Mouse (Mus musculus): ENCODE data around the gene Siglech. TPM values are rescaled to one million over a fixed set of nuclear protein-coding genes. Genes with fewer than 3 reads are reported as not detected.
A peak's percentile ranks its signal among the peaks of the same experiment; 100 is the strongest.
"Not testable (repeated sequence)": the region's sequence is repeated elsewhere in the genome, so short reads cannot be mapped to it uniquely, and the experiment has no call there.

Gene Siglech
- total and polyA plus RNA-seq, 3 experiments = 0.61 TPM; not detected in 2

DNA sequence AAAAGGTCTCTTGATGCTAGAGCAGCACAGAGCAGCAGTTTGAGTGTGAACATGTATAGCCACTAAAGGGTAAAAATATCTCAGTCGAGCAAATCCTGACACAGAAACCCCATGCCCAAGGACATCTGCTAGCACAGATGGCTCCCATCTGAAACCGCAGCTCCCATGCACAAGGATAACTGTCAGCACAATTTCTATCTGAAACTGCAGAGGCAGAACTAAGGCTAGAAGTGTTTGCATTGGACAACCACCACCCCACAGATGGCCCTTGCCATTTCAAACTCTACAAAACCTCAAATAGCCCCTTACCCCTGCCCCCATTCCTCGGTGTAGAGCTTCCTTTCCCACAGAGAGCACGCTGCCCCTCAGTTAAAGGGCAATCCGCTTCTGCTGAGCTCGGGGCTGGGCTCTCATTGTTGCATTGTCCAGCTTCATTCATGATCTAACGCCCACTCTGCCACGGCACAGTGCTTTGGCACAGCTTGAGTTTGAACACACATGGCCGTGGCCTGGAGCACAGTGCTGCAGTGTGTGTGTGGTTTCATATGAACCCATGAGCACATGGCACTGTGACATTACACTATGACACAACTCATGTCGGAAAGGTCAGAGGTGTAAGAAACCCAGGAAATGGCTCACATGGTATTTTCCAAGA is 23.3 kb upstream of the Siglech start:
- no peaks in the 10 kb centered on the region for H3K79me2 ChIP-seq (replicated peaks; ENCODE audit: control insufficient read depth, insufficient read depth, low read length)
- H3K27me3 ChIP-seq (ENCODE audit: control insufficient read depth, insufficient read depth, low read length) = no peaks in the 10 kb centered on the region
- 66% methylated on average over 10 of the region's 10 CpGs for WGBS
- H3K27ac ChIP-seq = no peak overlapping the region
- peak in 1 of 2 experiments; percentile 8 for DNase-seq
- intact Hi-C loops (cut with DNase I) = no loop called here
- no peaks in the 10 kb centered on the region for H3K36me3 ChIP-seq (ENCODE audit: control insufficient read depth, insufficient read depth, low read length)
- H3K4me1 ChIP-seq (ENCODE audit: control insufficient read depth, insufficient read depth, low read length) = no peaks in the 10 kb centered on the region
- H3K9ac ChIP-seq (ENCODE audit: low read depth, low read length) = no peak overlapping the region
- H3K4me3 ChIP-seq = no peak overlapping the region
- TF ChIP-seq POLR2A (IDR thresholded peaks at IDR 0.05; ENCODE audit: insufficient read depth, low read depth, low read length) (no peak), CTCF (IDR thresholded peaks at IDR 0.05) (no peak), EP300 (IDR thresholded peaks at IDR 0.05; ENCODE audit: insufficient read depth, low read depth, low read length) (no peak)

DNA sequence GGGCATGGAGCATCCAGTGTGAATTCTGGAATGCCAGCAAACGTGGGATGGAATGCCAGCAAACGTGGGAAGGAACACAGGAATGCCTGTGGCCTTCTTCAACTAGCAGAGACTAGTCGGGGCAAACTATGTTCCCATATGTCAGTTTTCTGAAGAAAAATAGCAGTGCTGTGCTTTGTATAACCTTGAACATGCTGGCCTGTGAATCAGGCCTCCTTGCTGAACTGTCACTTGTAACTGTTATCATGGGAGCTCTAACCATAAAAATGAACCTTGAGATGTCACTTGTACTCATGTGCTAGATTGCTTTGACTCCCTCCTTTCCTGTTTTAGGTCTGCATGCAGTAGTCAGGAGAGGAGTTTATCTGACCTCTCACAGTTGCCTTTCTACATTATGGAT is 17.1 kb upstream of the Siglech start:
- no peaks in the 10 kb centered on the region for H3K36me3 ChIP-seq (ENCODE audit: control insufficient read depth, insufficient read depth, low read length)
- intact Hi-C loops (cut with DNase I) = no loop called here
- no peak for DNase-seq
- H3K9ac ChIP-seq (ENCODE audit: low read depth, low read length) = no peak overlapping the region
- 56% methylated on average over 3 of the region's 3 CpGs for WGBS
- TF ChIP-seq EP300 (IDR thresholded peaks at IDR 0.05; ENCODE audit: insufficient read depth, low read depth, low read length) (no peak), POLR2A (IDR thresholded peaks at IDR 0.05; ENCODE audit: insufficient read depth, low read depth, low read length) (no peak), CTCF (IDR thresholded peaks at IDR 0.05) (no peak)
- H3K79me2 ChIP-seq (replicated peaks; ENCODE audit: control insufficient read depth, insufficient read depth, low read length) = no peaks in the 10 kb centered on the region
- H3K27me3 ChIP-seq (ENCODE audit: control insufficient read depth, insufficient read depth, low read length) = no peaks in the 10 kb centered on the region
- no peaks in the 10 kb centered on the region for H3K4me1 ChIP-seq (ENCODE audit: control insufficient read depth, insufficient read depth, low read length)
- H3K27ac ChIP-seq = no peak overlapping the region
- H3K4me3 ChIP-seq = no peak overlapping the region

DNA sequence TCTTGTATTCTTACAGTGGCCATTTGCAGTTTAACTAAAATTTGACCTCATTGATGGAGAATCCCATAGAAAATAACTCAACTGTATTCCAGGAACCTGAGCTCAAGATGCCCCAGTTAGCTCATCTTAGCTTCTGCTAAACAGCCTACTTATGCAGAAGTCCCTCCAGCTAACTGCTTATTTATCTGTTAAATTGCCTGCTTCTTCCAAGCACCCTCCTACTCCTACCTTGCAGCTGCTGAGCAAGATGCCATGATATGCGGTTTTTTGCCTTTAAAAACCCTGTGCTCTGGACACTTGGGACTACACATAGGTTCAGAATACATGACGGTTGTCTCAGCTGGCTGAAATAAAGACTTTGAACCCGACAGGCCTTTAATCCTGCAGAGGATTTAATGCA is 8.6 kb upstream of the Siglech start:
- no peak overlapping the region for H3K27ac ChIP-seq
- WGBS = 69% methylated on average over 3 of the region's 3 CpGs

DNA sequence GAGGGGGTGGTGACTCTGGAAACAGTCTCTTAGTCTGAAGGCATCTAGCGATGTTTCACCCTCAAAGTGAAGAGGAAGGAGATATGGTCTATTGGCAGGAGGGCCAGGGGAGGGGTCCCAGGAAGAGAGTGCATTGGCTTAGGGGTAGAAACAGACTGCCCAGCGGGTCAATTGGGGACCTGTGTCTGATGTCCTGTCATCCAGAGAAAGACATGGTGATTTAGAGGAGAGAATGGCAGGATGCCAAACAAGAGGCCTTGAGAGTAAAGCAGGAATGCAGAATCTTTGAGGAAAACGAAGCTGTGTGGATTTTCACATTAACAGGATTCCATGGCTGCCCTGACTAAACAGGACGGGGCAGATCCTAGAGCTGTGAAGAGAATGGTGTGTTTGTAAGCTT is 12.0 kb downstream of the Siglech start:
- TF ChIP-seq EP300 (IDR thresholded peaks at IDR 0.05; ENCODE audit: insufficient read depth, low read depth, low read length) (no peak), CTCF (IDR thresholded peaks at IDR 0.05) (no peak), POLR2A (IDR thresholded peaks at IDR 0.05; ENCODE audit: insufficient read depth, low read depth, low read length) (no peak)
- Histone ChIP-seq H3K4me3 (no peak overlapping the region), H3K36me3 (ENCODE audit: control insufficient read depth, insufficient read depth, low read length) (no peaks in the 10 kb centered on the region), H3K27ac (no peak overlapping the region), H3K27me3 (ENCODE audit: control insufficient read depth, insufficient read depth, low read length) (no peaks in the 10 kb centered on the region), H3K4me1 (ENCODE audit: control insufficient read depth, insufficient read depth, low read length) (no peaks in the 10 kb centered on the region), H3K9ac (ENCODE audit: low read depth, low read length) (no peak overlapping the region), H3K79me2 (replicated peaks; ENCODE audit: control insufficient read depth, insufficient read depth, low read length) (no peaks in the 10 kb centered on the region)
- 47% methylated on average over 4 of the region's 4 CpGs for WGBS
- intact Hi-C loops (cut with DNase I) = no loop called here
- no peak for DNase-seq

More for the DNA sequence above, 8.6 kb upstream of the Siglech start:
- no peaks in the 10 kb centered on the region for H3K79me2 ChIP-seq (replicated peaks; ENCODE audit: control insufficient read depth, insufficient read depth, low read length)
- no peaks in the 10 kb centered on the region for H3K4me1 ChIP-seq (ENCODE audit: control insufficient read depth, insufficient read depth, low read length)
- no peaks in the 10 kb centered on the region for H3K27me3 ChIP-seq (ENCODE audit: control insufficient read depth, insufficient read depth, low read length)
- H3K4me3 ChIP-seq = no peak overlapping the region
- DNase-seq = no peak
- H3K36me3 ChIP-seq (ENCODE audit: control insufficient read depth, insufficient read depth, low read length) = no peaks in the 10 kb centered on the region
- H3K9ac ChIP-seq (ENCODE audit: low read depth, low read length) = no peak overlapping the region
- intact Hi-C loops (cut with DNase I) = no loop called here
- TF ChIP-seq CTCF (IDR thresholded peaks at IDR 0.05) = no peak
- no peak for TF ChIP-seq POLR2A (IDR thresholded peaks at IDR 0.05; ENCODE audit: insufficient read depth, low read depth, low read length)
- no peak for TF ChIP-seq EP300 (IDR thresholded peaks at IDR 0.05; ENCODE audit: insufficient read depth, low read depth, low read length)

DNA sequence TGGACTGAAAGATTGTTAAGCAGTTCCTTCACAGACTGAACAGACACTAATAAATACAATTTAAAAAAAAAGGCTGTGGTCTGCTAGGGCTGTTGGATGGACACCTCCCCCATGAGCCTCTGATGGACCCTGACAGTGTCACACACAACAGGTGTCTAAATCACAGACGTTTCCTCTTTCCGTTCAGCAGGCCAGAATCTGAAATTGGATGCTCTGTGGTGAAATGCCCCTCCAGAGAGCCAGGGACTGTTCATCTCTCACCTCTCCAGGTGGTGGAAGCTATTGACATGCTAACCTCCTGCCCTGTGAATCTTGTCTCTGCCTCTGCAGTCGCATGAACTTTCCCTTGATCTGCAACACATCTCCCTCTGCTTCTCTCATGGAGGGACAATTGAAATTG is 14.5 kb downstream of the Siglech start:
- H3K79me2 ChIP-seq (replicated peaks; ENCODE audit: control insufficient read depth, insufficient read depth, low read length) = no peaks in the 10 kb centered on the region
- H3K4me3 ChIP-seq = no peak overlapping the region
- no peaks in the 10 kb centered on the region for H3K27me3 ChIP-seq (ENCODE audit: control insufficient read depth, insufficient read depth, low read length)
- DNase-seq = no peak
- 48% methylated on average over 3 of the region's 3 CpGs for WGBS
- no peaks in the 10 kb centered on the region for H3K36me3 ChIP-seq (ENCODE audit: control insufficient read depth, insufficient read depth, low read length)
- no peaks in the 10 kb centered on the region for H3K4me1 ChIP-seq (ENCODE audit: control insufficient read depth, insufficient read depth, low read length)
- intact Hi-C loops (cut with DNase I) = no loop called here
- no peak overlapping the region for H3K27ac ChIP-seq
- H3K9ac ChIP-seq (ENCODE audit: low read depth, low read length) = no peak overlapping the region
- no peak for TF ChIP-seq CTCF (IDR thresholded peaks at IDR 0.05)
- TF ChIP-seq EP300 (IDR thresholded peaks at IDR 0.05; ENCODE audit: insufficient read depth, low read depth, low read length) = no peak
- no peak for TF ChIP-seq POLR2A (IDR thresholded peaks at IDR 0.05; ENCODE audit: insufficient read depth, low read depth, low read length)

DNA sequence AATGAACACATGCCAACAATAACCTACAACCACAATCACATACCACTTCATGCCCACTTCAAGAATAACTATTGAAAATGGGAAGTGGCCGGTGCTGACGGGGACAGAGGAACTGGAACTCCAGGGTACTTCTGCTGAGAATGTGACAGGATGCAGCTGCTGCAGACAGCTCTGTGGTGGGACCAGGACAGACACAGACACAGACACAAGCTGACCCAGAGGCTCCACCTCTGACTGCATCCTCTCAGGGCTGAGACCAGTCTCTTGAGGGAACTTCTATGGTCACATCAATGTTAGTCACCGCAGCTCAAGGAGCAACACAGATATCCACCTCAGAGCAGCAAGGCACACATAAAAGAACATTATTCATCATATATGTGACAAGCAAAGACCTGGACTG is 16.6 kb downstream of the Siglech start:
- no peak overlapping the region for H3K27ac ChIP-seq
- no peak overlapping the region for H3K4me3 ChIP-seq
- H3K9ac ChIP-seq (ENCODE audit: low read depth, low read length) = no peak overlapping the region
- peak in 1 of 2 experiments; percentile 66 for DNase-seq
- H3K36me3 ChIP-seq (ENCODE audit: control insufficient read depth, insufficient read depth, low read length) = no peaks in the 10 kb centered on the region
- TF ChIP-seq POLR2A (IDR thresholded peaks at IDR 0.05; ENCODE audit: insufficient read depth, low read depth, low read length) (0 out of 2 replicates have a peak, but pooled peaks have one; percentile 29), EP300 (IDR thresholded peaks at IDR 0.05; ENCODE audit: insufficient read depth, low read depth, low read length) (peak; percentile 68; the same call in 1 of the 2 replicates), CTCF (IDR thresholded peaks at IDR 0.05) (no peak)
- H3K79me2 ChIP-seq (replicated peaks; ENCODE audit: control insufficient read depth, insufficient read depth, low read length) = no peaks in the 10 kb centered on the region
- H3K4me1 ChIP-seq (ENCODE audit: control insufficient read depth, insufficient read depth, low read length) = no peaks in the 10 kb centered on the region
- no peaks in the 10 kb centered on the region for H3K27me3 ChIP-seq (ENCODE audit: control insufficient read depth, insufficient read depth, low read length)
- WGBS = 25% methylated on average over 3 of the region's 3 CpGs
- intact Hi-C loops (cut with DNase I) = no loop called here

DNA sequence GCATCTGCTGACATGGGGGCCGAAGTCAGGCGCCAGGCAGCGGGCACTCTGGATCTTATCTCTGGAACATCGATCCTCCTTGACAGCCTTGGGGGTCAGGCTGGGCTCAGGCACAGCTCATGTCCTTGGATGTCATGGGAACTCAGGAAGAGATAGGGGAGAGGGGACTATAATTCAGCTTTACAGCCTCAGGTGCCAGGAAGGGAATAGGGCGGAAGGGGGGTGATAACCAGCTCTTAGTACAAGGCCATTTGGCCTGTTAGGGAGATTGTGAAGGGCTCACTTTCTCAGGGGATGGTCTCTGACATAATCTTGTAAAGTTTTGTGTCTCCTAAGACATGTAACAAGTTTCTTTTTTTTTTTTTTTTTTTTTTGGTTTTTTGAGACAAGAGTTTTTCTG is 22.6 kb downstream of the Siglech start:
- not testable (repeated sequence) for H3K36me3 ChIP-seq (ENCODE audit: control insufficient read depth, insufficient read depth, low read length); H3K9ac ChIP-seq (ENCODE audit: low read depth, low read length); H3K4me3 ChIP-seq; H3K4me1 ChIP-seq (ENCODE audit: control insufficient read depth, insufficient read depth, low read length); H3K27me3 ChIP-seq (ENCODE audit: control insufficient read depth, insufficient read depth, low read length); H3K79me2 ChIP-seq (replicated peaks; ENCODE audit: control insufficient read depth, insufficient read depth, low read length); H3K27ac ChIP-seq; DNase-seq
- 43% methylated on average over 5 of the region's 5 CpGs for WGBS
- intact Hi-C loops (cut with DNase I) = loop anchor here (5.0 kb wide), 1 partner anchor 257 kb away; no protein-coding TSS in a partner anchor
